Mouse (Mus musculus) kidney, postnatal 0 days (tissue): ENCODE data around the gene Nfia. TPM values are rescaled to one million over a fixed set of nuclear protein-coding genes. Genes with fewer than 3 reads are reported as not detected.

Experiments used
- ATAC-seq: fragments of 200-750 bp; cut with Nextera tagmentation; replicated peaks from 2 replicates; pipeline ENCODE4 v1.8.0; 2017; ENCODE audit warnings: low read depth, moderate number of reproducible peaks, moderate TSS enrichment, moderate library complexity; ENCODE audit not compliant: low FRiP score
- DNase-seq: peaks from one replicate; pipeline ENCODE4 v3.0.0-alpha.2; 2016; ENCODE audit warnings: low spot score
- H3K27ac ChIP-seq: fragments of 300-500 bp; sonication (generic); 2 replicates; pipeline ENCODE4 v1.5.1; 2014; ENCODE audit warnings: mild to moderate bottlenecking
- H3K27me3 ChIP-seq: fragments of 300-500 bp; sonication (generic); 2 replicates; pipeline ENCODE4 v1.6.1; 2014; ENCODE audit warnings: low read length, mixed read lengths; ENCODE audit not compliant: insufficient read depth
- H3K36me3 ChIP-seq: fragments of 300-500 bp; sonication (generic); 2 replicates; pipeline ENCODE4 v1.6.1; 2014; ENCODE audit warnings: low read length, mixed read lengths; ENCODE audit not compliant: insufficient read depth
- H3K4me1 ChIP-seq: fragments of 300-500 bp; sonication (generic); replicated peaks from 2 replicates; pipeline ENCODE4 v1.6.1; 2014; ENCODE audit warnings: antibody characterized with exemption, low read length, mixed read lengths; ENCODE audit not compliant: insufficient read depth
- H3K4me2 ChIP-seq: fragments of 300-500 bp; sonication (generic); 2 replicates; pipeline ENCODE4 v1.6.1; 2014; ENCODE audit warnings: mild to moderate bottlenecking, low read length, moderate library complexity, mixed read lengths
- H3K4me3 ChIP-seq: fragments of 300-500 bp; sonication (generic); replicated peaks from 2 replicates; pipeline ENCODE4 v1.5.1; 2014; ENCODE audit warnings: low read depth, low read length
- H3K9ac ChIP-seq: fragments of 300-500 bp; sonication (generic); 2 replicates; pipeline ENCODE4 v1.6.1; 2014; ENCODE audit warnings: low read depth, low read length
- H3K9me3 ChIP-seq: fragments of 300-500 bp; sonication (generic); replicated peaks from 2 replicates; pipeline ENCODE4 v1.6.1; 2016; ENCODE audit warnings: low read length, inconsistent platforms, mixed read lengths
- CTCF ChIP-seq: IDR thresholded peaks from 2 replicates; pipeline ENCODE4 v1.5.1; 2016; ENCODE audit warnings: antibody characterized with exemption, low read depth, mild to moderate bottlenecking, moderate library complexity
- WGBS: fragments of 180-500 bp; shearing (Covaris S2); extraction: QIAGEN DNeasy Blood & Tissue Kit; methylation state at CpG from one replicate; pipeline ENCODE4 v1.1.7; 2014; 5-methylcytosine and 5-hydroxymethylcytosine counted together
- polyA plus RNA-seq: library from polyadenylated mRNA; unstranded; fragments of >200 nt; fragmentation: Nextera tagmentation; extraction: Ambion mirVana; gene quantifications from 2 replicates; pipeline ENCODE4 v1.2.1, GENCODE M21; 2015

Gene Nfia
- polyA plus RNA-seq, 1 experiment from 2014 or later, result 25.9 TPM

DNA sequence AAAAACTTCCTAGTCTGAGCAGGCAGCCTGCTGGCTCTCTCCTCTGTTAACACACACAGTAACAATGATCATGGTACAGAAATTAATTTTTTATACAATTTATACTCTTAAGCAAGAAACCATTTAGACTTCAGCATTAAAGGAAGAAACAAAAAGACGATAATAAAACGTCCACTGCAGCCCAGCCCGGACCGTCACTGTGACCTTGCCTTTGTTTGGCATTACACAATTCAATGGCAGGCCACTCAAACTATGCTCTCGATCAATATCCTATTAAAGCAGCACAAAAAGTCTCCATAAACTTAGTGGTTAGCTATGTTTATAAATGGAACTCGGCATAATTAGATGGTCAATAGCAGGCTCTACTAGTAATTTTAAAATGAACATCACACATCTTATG is 232.5 kb downstream of the Nfia start:
- DNase-seq, result no peak
- H3K4me1 ChIP-seq, result peaks cover 14% of the 10 kb centered on the region; the same call in 1 of the 2 replicates
- WGBS, result 89% methylated on average over 6 of the region's 6 CpGs
- H3K36me3 ChIP-seq, result no peaks in the 10 kb centered on the region
- no peak for TF ChIP-seq CTCF
- H3K9ac ChIP-seq, result no peak overlapping the region
- H3K27me3 ChIP-seq, result no peaks in the 10 kb centered on the region
- H3K9me3 ChIP-seq, result no peaks in the 10 kb centered on the region
- no peak for ATAC-seq
- H3K27ac ChIP-seq, result no peak overlapping the region
- H3K4me3 ChIP-seq, result no peak overlapping the region
- no peak overlapping the region for H3K4me2 ChIP-seq

GRCm38 (mm10) chr4:98008814-98009368 is 236.4 kb downstream of the Nfia start:
- H3K9ac ChIP-seq, result no peak overlapping the region

GRCm38 (mm10) chr4:98009966-98010365 is 237.4 kb downstream of the Nfia start:
- ATAC-seq (no peak), DNase-seq (no peak)
- H3K4me3 ChIP-seq, result no peak overlapping the region
- TF ChIP-seq CTCF, result no peak
- no peaks in the 10 kb centered on the region for H3K9me3 ChIP-seq
- H3K36me3 ChIP-seq, result no peaks in the 10 kb centered on the region
- no peak overlapping the region for H3K9ac ChIP-seq
- WGBS, result 89% methylated on average over 2 of the region's 2 CpGs
- H3K27me3 ChIP-seq, result no peaks in the 10 kb centered on the region
- H3K4me2 ChIP-seq, result no peak overlapping the region
- H3K4me1 ChIP-seq, result no peaks in the 10 kb centered on the region
- H3K27ac ChIP-seq, result no peak overlapping the region

More at GRCm38 (mm10) chr4:98008814-98009368, 236.4 kb downstream of the Nfia start:
- Histone ChIP-seq H3K4me3 (no peak overlapping the region), H3K27ac (no peak overlapping the region), H3K36me3 (no peaks in the 10 kb centered on the region), H3K4me2 (no peak overlapping the region), H3K27me3 (no peaks in the 10 kb centered on the region), H3K9me3 (no peaks in the 10 kb centered on the region), H3K4me1 (peaks cover 5% of the 10 kb centered on the region; the same call in 1 of the 2 replicates)
- TF ChIP-seq CTCF, result no peak
- ATAC-seq (no peak), DNase-seq (peak; percentile 61)
- 25% methylated on average over 4 of the region's 4 CpGs for WGBS

DNA sequence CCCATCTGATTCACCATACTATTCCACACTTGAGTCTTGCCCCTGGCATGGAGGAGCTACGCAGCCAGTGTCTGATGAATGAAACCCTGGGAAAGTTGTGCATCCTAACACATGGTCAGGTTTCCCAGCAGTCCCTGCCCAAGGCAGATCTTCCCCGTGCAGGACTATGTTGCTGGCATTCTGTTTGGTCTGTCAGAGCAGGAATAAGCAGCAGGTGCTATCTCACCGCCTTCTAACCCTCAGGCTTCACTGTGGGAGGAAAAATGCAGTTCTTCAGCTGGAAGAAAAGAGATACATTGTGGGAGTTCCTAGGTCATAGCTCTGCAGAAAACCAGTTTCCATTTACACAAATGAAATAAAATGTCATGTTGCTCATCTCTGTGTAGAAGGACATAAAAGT is 247.3 kb downstream of the Nfia start:
- H3K9me3 ChIP-seq, result no peaks in the 10 kb centered on the region
- ATAC-seq (no peak), DNase-seq (no peak)
- no peak overlapping the region for H3K27ac ChIP-seq
- 84% methylated on average over 3 of the region's 3 CpGs for WGBS
- TF ChIP-seq CTCF, result no peak
- H3K4me1 ChIP-seq, result no peaks in the 10 kb centered on the region
- no peaks in the 10 kb centered on the region for H3K36me3 ChIP-seq
- no peaks in the 10 kb centered on the region for H3K27me3 ChIP-seq
- no peak overlapping the region for H3K9ac ChIP-seq
- H3K4me2 ChIP-seq, result no peak overlapping the region
- H3K4me3 ChIP-seq, result no peak overlapping the region

DNA sequence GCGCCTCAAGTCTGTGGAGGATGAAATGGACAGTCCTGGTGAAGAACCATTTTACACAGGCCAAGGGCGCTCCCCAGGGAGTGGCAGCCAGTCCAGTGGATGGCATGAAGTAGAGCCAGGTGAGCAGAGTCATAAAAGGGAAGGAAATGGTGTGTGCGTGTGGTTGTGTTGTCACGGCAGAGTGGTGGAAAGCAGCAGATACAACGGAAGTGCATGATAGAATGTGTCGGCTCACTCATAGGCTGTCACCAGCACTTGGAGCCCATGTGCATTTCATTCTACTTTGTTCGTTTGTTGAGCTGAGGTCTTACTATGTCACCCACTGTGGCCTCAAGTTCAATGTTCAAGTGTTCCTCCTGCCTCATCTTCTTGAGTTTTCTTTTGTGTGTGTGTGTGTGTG is 248.3 kb downstream of the Nfia start:
- Histone ChIP-seq H3K4me1 (no peaks in the 10 kb centered on the region), H3K4me2 (no peak overlapping the region), H3K9ac (no peak overlapping the region), H3K4me3 (no peak overlapping the region), H3K27ac (no peak overlapping the region), H3K9me3 (no peaks in the 10 kb centered on the region), H3K27me3 (no peaks in the 10 kb centered on the region), H3K36me3 (no peaks in the 10 kb centered on the region)
- 89% methylated on average over 7 of the region's 7 CpGs for WGBS
- DNase-seq (no peak), ATAC-seq (no peak)
- no peak for TF ChIP-seq CTCF

DNA sequence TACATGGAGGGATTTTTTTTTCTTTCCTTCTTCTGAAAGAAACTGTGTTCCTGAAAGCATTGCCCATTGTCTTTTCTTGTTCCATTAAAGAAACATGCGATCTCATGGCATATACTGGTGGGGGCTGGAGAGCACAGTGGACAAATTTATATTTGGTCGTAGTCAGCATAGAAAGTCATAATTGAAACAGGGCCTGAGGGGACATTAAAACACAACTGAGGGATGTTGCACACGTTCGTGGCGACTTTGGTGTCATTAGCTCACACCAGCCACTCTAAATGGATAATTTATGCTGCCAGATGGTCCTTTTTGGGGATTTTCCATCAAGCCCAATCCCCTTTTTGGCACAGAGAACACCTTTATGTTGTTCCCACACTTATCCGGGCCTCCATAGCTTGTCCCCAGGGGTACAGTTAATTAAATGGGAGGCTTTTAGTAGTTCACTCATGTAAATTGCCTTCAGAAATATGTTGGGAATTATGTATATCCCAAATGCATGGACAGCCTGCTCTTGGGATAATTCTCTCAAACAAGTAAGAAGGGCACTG is 250.8 kb downstream of the Nfia start:
- Histone ChIP-seq H3K4me1 (no peaks in the 10 kb centered on the region), H3K36me3 (no peaks in the 10 kb centered on the region), H3K4me3 (no peak overlapping the region), H3K9ac (no peak overlapping the region), H3K27ac (no peak overlapping the region), H3K9me3 (no peaks in the 10 kb centered on the region), H3K27me3 (no peaks in the 10 kb centered on the region), H3K4me2 (no peak overlapping the region)
- ATAC-seq (no peak), DNase-seq (no peak)
- no peak for TF ChIP-seq CTCF
- 73% methylated on average over 6 of the region's 6 CpGs for WGBS

GRCm38 (mm10) chr4:98027412-98027811 is 254.9 kb downstream of the Nfia start:
- no peak for TF ChIP-seq CTCF

More at GRCm38 (mm10) chr4:98027412-98027811, 254.9 kb downstream of the Nfia start:
- H3K4me3 ChIP-seq, result no peak overlapping the region
- no peak for ATAC-seq
- no peak for DNase-seq
- no peaks in the 10 kb centered on the region for H3K9me3 ChIP-seq
- no peaks in the 10 kb centered on the region for H3K4me1 ChIP-seq
- no peaks in the 10 kb centered on the region for H3K27me3 ChIP-seq
- no peak overlapping the region for H3K27ac ChIP-seq
- 79% methylated on average over 4 of the region's 4 CpGs for WGBS
- no peak overlapping the region for H3K4me2 ChIP-seq
- H3K9ac ChIP-seq, result no peak overlapping the region
- H3K36me3 ChIP-seq, result no peaks in the 10 kb centered on the region
